Mouse (Mus musculus) liver, adult 2 months (tissue): ENCODE measurements around the gene Il2ra. TPM values are rescaled to one million over a fixed set of nuclear protein-coding genes. Genes with fewer than 3 reads are reported as not detected.
A peak's percentile ranks its signal among the peaks of the same experiment; 100 is the strongest.

Experiments used
- DNase-seq: peaks from one replicate; pipeline ENCODE4 v3.0.0-alpha.2; 2011; ENCODE audit warnings: low read depth, low spot score; ENCODE audit errors: extremely low read depth
- H3K27ac ChIP-seq: fragments of 200-500 bp; replicated peaks from 2 replicates; pipeline ENCODE4 v1.5.1; 2012; ENCODE audit warnings: low read depth, mild to moderate bottlenecking, control low read depth, inconsistent platforms, low read length; ENCODE audit not compliant: insufficient read depth
- H3K27me3 ChIP-seq: fragments of 200-500 bp; 2 replicates; pipeline ENCODE4 v1.6.1; 2012; ENCODE audit warnings: mild to moderate bottlenecking, moderate library complexity, low read length, inconsistent platforms; ENCODE audit not compliant: control insufficient read depth, insufficient read depth
- H3K36me3 ChIP-seq: fragments of 200-500 bp; 2 replicates; pipeline ENCODE4 v1.6.1; 2012; ENCODE audit warnings: low read length, inconsistent platforms; ENCODE audit not compliant: control insufficient read depth, insufficient read depth
- H3K4me1 ChIP-seq: fragments of 200-500 bp; 2 replicates; pipeline ENCODE4 v1.6.1; 2011; ENCODE audit warnings: low read length; ENCODE audit not compliant: control insufficient read depth, insufficient read depth
- H3K4me3 ChIP-seq: fragments of 200-500 bp; 2 replicates; pipeline ENCODE4 v1.5.1; 2011; ENCODE audit warnings: low read depth, mild to moderate bottlenecking, control low read depth, low read length, moderate library complexity; ENCODE audit not compliant: insufficient read depth
- H3K79me2 ChIP-seq: fragments of 200-500 bp; 2 replicates; pipeline ENCODE4 v1.6.1; 2012; ENCODE audit warnings: inconsistent platforms, mild to moderate bottlenecking, low read length, moderate library complexity; ENCODE audit not compliant: control insufficient read depth, insufficient read depth
- H3K9ac ChIP-seq: fragments of 200-500 bp; 2 replicates; pipeline ENCODE4 v1.6.1; 2012; ENCODE audit warnings: low read depth, mild to moderate bottlenecking, control low read depth, inconsistent platforms, low read length
- CTCF ChIP-seq: fragments of 200-500 bp; IDR thresholded peaks from 2 replicates; pipeline ENCODE4 v1.5.1; 2011; ENCODE audit warnings: low read depth, low read length, control low read depth
- POLR2A ChIP-seq: fragments of 200-500 bp; IDR thresholded peaks from 2 replicates; pipeline ENCODE4 v1.6.1; 2011; ENCODE audit warnings: low read length, control low read depth; ENCODE audit not compliant: insufficient read depth; ENCODE audit errors: extremely low read depth
- WGBS: fragments of 180-500 bp; shearing (Covaris S2); methylation state at CpG from one replicate; pipeline ENCODE4 v1.1.7; 2018; 5-methylcytosine and 5-hydroxymethylcytosine counted together
- polyA plus RNA-seq: library from polyadenylated mRNA; depleted of rRNA; stranded (reverse); fragments of >200 nt; gene quantifications from 2 replicates; pipeline ENCODE4 v1.2.3, GENCODE M21; 2012
- total RNA-seq: library from RNA; depleted of rRNA; stranded (reverse); fragments of >200 nt; gene quantifications from 2 replicates; pipeline ENCODE4 v1.2.3, GENCODE M21; 2014

Gene Il2ra
- total and polyA plus RNA-seq, 2 experiments, result 0.04 to 0.09 TPM

DNA sequence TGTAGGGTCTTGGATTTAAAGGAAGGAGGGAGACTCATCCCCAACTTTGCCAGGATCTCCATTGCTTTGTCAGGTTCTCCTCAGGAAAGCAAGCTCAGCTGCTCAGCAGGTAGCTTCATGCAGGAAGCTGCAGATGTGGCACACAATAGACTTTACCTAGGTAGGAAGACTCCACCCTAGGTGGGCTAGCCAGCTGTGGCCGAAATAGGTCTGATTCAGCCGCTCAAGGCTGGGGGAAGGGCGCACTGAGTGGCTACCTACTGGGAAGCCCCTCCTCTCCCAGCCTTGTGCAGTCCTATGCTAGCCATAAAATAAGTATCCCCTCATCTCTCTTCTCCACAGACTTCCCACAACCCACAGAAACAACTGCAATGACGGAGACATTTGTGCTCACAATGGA, 40.1 kb downstream of the Il2ra start:
- no peak for TF ChIP-seq POLR2A
- 79% methylated on average over 4 of the region's 4 CpGs for WGBS
- no peak overlapping the region for H3K9ac ChIP-seq
- no peak overlapping the region for H3K4me3 ChIP-seq
- no peak overlapping the region for H3K27ac ChIP-seq
- H3K36me3 ChIP-seq, result no peaks in the 10 kb centered on the region
- H3K79me2 ChIP-seq, result no peaks in the 10 kb centered on the region
- DNase-seq, result no peak
- no peaks in the 10 kb centered on the region for H3K4me1 ChIP-seq
- no peaks in the 10 kb centered on the region for H3K27me3 ChIP-seq

DNA sequence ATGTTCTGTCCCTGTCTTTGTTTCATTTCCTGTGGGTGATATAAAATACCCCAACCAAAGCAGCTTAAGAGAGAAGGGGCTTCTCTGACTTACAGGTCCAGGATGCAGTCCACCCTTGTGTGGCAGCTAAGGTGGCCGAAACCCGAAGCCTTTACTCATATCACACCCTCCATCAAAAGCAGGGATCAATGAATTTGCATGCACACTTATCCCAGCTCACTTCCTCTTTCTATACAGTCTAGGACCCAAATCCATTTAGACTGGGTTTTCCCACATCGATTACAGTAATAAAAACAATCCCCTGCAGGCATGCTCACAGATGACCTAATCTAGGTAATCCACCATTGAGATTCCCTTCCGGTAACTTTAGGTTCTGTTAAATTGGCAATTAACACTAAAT, 43.9 kb downstream of the Il2ra start:
- Histone ChIP-seq H3K27me3 (no peaks in the 10 kb centered on the region), H3K79me2 (no peaks in the 10 kb centered on the region), H3K4me3 (no peak overlapping the region), H3K4me1 (peaks cover 6% of the 10 kb centered on the region; the same call in 1 of the 2 replicates), H3K27ac (no peak overlapping the region), H3K9ac (no peak overlapping the region), H3K36me3 (no peaks in the 10 kb centered on the region)
- no peak for TF ChIP-seq CTCF
- no peak for TF ChIP-seq POLR2A
- no peak for DNase-seq
- WGBS, result 84% methylated on average over 4 of the region's 4 CpGs

DNA sequence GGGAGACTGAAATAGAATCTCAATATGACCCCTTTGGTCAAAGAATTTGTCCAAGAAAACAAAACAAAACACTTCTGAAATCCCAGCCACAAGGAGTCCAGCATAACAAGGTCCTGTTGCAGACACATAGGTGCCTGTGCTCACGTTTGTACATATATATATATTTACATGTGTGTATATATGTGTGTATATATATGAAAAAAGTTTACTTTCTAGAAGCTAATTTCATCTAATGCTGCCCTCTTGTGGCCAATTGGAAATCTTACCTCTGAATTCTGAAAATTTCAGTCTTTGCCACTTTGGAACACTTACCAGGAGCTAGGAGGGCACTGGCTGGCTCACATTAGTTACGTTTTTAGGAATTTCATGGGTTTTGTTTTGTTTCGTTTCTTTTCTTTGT, 44.8 kb downstream of the Il2ra start:
- Histone ChIP-seq H3K27me3 (no peaks in the 10 kb centered on the region), H3K36me3 (no peaks in the 10 kb centered on the region), H3K4me1 (peaks cover 8% of the 10 kb centered on the region), H3K27ac (no peak overlapping the region), H3K9ac (no peak overlapping the region), H3K4me3 (no peak overlapping the region), H3K79me2 (no peaks in the 10 kb centered on the region)
- DNase-seq, result no peak
- TF ChIP-seq POLR2A, result no peak
- peak; percentile 15; the same call in 1 of the 2 replicates for TF ChIP-seq CTCF
- WGBS, result 11% methylated on average over 3 of the region's 3 CpGs

DNA sequence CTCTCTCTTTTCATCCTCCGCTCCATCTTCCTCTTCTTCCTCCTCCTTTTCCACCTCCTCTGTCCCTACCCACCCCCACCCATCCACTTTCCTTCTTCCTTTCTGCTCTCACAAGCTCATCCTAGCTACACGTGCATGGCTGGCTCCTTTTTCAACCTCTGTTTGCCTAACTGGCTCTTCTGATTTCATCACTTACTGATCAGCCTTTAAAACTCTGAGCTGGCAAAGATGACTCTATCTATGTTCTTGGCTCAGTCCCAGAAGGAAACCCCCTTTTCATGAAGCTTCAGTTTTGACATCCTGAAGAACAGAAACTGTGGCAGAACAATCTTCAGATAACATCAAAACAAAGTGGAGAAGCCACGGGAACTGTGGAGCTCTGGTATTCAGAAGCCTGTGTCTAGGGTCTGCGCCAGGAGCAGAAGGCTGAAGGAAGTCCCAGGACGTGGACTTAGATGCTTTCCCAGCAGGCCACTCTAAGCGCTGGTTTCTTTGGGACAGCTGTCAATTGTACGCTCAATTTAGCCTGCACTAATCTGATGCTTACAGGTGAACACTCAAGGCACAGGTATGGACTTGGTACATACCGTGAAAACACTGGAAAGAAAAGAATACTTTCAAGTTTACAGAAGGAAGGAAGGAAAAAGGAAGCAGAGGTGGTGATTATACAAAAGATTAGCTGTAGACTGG, 47.7 kb downstream of the Il2ra start:
- DNase-seq, result peak; percentile 60
- WGBS, result 54% methylated on average over 8 of the region's 8 CpGs
- Histone ChIP-seq H3K36me3 (no peaks in the 10 kb centered on the region), H3K27me3 (no peaks in the 10 kb centered on the region), H3K4me1 (peaks cover 22% of the 10 kb centered on the region), H3K27ac (no peak overlapping the region), H3K4me3 (no peak overlapping the region), H3K79me2 (0 out of 2 replicates have a peak, but pooled peaks cover 2% of the 10 kb centered on the region), H3K9ac (no peak overlapping the region)
- no peak for TF ChIP-seq POLR2A

DNA sequence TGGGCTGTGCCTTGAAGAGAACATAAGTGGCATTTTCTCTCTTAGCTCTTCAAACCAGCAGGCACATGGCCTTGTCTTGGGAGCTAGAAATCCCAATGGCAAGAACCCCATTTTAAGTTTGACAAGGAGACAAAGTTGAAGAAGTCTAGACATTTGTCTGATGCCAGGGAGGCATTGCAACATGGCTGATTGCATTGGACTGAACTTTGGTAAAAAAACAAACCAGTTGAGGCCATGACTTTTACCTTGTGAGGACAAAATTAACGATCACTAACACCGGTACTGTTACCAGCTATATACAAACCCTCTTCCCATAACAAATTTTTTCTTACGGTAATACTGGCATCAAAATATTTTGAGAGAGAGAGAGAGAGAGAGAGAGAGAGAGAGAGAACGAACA, 50.7 kb downstream of the Il2ra start:
- WGBS, result 22% methylated on average over 4 of the region's 4 CpGs
- DNase-seq, result peak; percentile 98

DNA sequence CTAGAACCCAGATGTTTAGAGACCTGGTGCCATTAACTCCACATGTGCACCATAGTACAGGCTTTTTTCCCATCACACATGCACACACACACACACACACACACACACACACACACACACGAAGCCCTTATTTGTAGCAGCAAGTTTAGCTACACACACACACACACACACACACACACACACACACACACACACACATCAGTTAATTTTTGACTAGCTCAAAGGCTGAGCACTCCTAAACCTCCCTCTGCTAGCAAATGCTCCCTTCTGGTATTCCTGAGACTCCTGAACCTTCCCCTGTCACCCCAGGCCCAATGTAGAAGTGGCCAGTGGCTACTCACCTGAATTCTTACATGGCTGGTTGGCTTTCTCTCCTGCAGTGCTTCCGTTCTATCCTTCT, 51.5 kb downstream of the Il2ra start:
- H3K27ac ChIP-seq, result peak overlapping the region; percentile 99
- peak overlapping the region; percentile 13 for H3K4me3 ChIP-seq
- WGBS, result 31% methylated on average over 2 of the region's 2 CpGs
- peak; percentile 89 for DNase-seq
- H3K9ac ChIP-seq, result peak overlapping the region; percentile 67
- H3K36me3 ChIP-seq, result no peaks in the 10 kb centered on the region
- no peaks in the 10 kb centered on the region for H3K27me3 ChIP-seq
- H3K79me2 ChIP-seq, result 0 out of 2 replicates have a peak, but pooled peaks cover 3% of the 10 kb centered on the region
- peaks cover 34% of the 10 kb centered on the region for H3K4me1 ChIP-seq
- no peak for TF ChIP-seq POLR2A
- no peak for TF ChIP-seq CTCF

More for the DNA sequence above, 50.7 kb downstream of the Il2ra start:
- Histone ChIP-seq H3K79me2 (0 out of 2 replicates have a peak, but pooled peaks cover 3% of the 10 kb centered on the region), H3K9ac (no peak overlapping the region; the same call in 1 of the 2 replicates), H3K4me1 (peaks cover 31% of the 10 kb centered on the region), H3K27ac (peak overlapping the region; percentile 99), H3K27me3 (no peaks in the 10 kb centered on the region), H3K4me3 (peak overlapping the region; percentile 24), H3K36me3 (no peaks in the 10 kb centered on the region)
- TF ChIP-seq CTCF, result no peak
- no peak for TF ChIP-seq POLR2A
